Mouse (Mus musculus) CH12.LX (cell line): ENCODE results near the gene Ccdc80. TPM values are rescaled to one million over a fixed set of nuclear protein-coding genes. Genes with fewer than 3 reads are reported as not detected.
A peak's percentile ranks its signal among the peaks of the same experiment; 100 is the strongest.

Source experiments
- DNase-seq: peaks from one replicate; pipeline ENCODE4 v3.0.0-alpha.2; 2013; ENCODE audit errors: extremely low read depth
- H3K27ac ChIP-seq: 2 replicates; pipeline ENCODE4 v1.5.1; 2012; ENCODE audit warnings: low read depth, mild to moderate bottlenecking, control low read depth, moderate library complexity; ENCODE audit not compliant: insufficient read depth
- H3K27me3 ChIP-seq: replicated peaks from 2 replicates; pipeline ENCODE3; 2012; ENCODE audit warnings: inconsistent platforms
- H3K36me3 ChIP-seq, 2 experiments: replicated peaks in 1 of 2; 2 replicates each; pipeline versions ENCODE3 to v1.6.1; 2012; ENCODE audit warnings: inconsistent platforms in 1 of 2, low read length in 1 of 2, mild to moderate bottlenecking in 1 of 2, mixed read lengths in 1 of 2, moderate library complexity in 1 of 2; ENCODE audit not compliant: control insufficient read depth in 1 of 2, insufficient read depth in 1 of 2
- H3K4me1 ChIP-seq, 2 experiments: 2 replicates each; pipeline ENCODE4 v1.6.1; 2012; ENCODE audit warnings: inconsistent platforms in 1 of 2, moderate library complexity in 1 of 2; ENCODE audit not compliant: insufficient read depth in 2 of 2, control insufficient read depth in 1 of 2
- H3K4me2 ChIP-seq: 2 replicates; pipeline ENCODE4 v1.6.1; 2012; ENCODE audit warnings: low read depth, mild to moderate bottlenecking, control low read depth; ENCODE audit not compliant: poor library complexity, insufficient read depth, severe bottlenecking
- H3K4me3 ChIP-seq, 3 experiments: fragments of 150-350 bp in 1 of 3; sonication (generic) in 1 of 3; replicated peaks in 1 of 3; 2 replicates each; pipeline versions ENCODE3 to v1.5.1; 2011 to 2012; ENCODE audit warnings: low read depth in 2 of 3, low read length in 2 of 3, mild to moderate bottlenecking in 2 of 3, moderate library complexity in 2 of 3, control low read depth in 1 of 3, improper control_type of control experiment in 1 of 3, inconsistent platforms in 1 of 3, mixed read lengths in 1 of 3; ENCODE audit not compliant: poor library complexity in 1 of 3
- H3K79me2 ChIP-seq: replicated peaks from 2 replicates; pipeline ENCODE4 v1.6.1; 2012; ENCODE audit warnings: mild to moderate bottlenecking, moderate library complexity; ENCODE audit not compliant: control insufficient read depth, poor library complexity, insufficient read depth, severe bottlenecking; ENCODE audit errors: extremely low read depth
- H3K9ac ChIP-seq: 2 replicates; pipeline ENCODE4 v1.6.1; 2012; ENCODE audit warnings: low read depth, mild to moderate bottlenecking, control low read depth, moderate library complexity; ENCODE audit not compliant: insufficient read depth
- H3K9me3 ChIP-seq: replicated peaks from 2 replicates; pipeline ENCODE3; 2012; ENCODE audit warnings: low read length, inconsistent platforms, mixed read lengths
- CHD1 ChIP-seq: IDR thresholded peaks from 2 replicates; pipeline ENCODE4 v1.6.1; 2012; ENCODE audit warnings: low read depth, low read length, improper control_type of control experiment, inconsistent platforms
- ELF1 ChIP-seq: IDR thresholded peaks from 2 replicates; pipeline ENCODE4 v1.6.1; 2014; ENCODE audit warnings: low read depth, mild to moderate bottlenecking, inconsistent platforms, low read length, improper control_type of control experiment
- GABPA ChIP-seq: IDR thresholded peaks from 2 replicates; pipeline ENCODE4 v1.6.1; 2012; ENCODE audit warnings: low read depth, low read length, improper control_type of control experiment, inconsistent platforms; ENCODE audit not compliant: insufficient replicate concordance
- HCFC1 ChIP-seq: IDR thresholded peaks from 2 replicates; pipeline ENCODE4 v1.6.1; 2012; ENCODE audit warnings: low read depth, mild to moderate bottlenecking, inconsistent platforms, low read length, improper control_type of control experiment
- JUN ChIP-seq: IDR thresholded peaks from 2 replicates; pipeline ENCODE4 v1.6.1; 2011; ENCODE audit warnings: low read depth, mild to moderate bottlenecking, low read length, improper control_type of control experiment, moderate library complexity; ENCODE audit not compliant: insufficient read depth
- JUND ChIP-seq: conservative IDR thresholded peaks from 2 replicates; pipeline ENCODE4 v1.6.1; 2011; ENCODE audit warnings: low read depth, low read length, improper control_type of control experiment
- MYC ChIP-seq: IDR thresholded peaks from 2 replicates; pipeline ENCODE4 v1.6.1; 2011; ENCODE audit warnings: low read depth, mild to moderate bottlenecking, improper control_type of control experiment, low read length
- NRF1 ChIP-seq: IDR thresholded peaks from 2 replicates; pipeline ENCODE4 v1.6.1; 2014; ENCODE audit warnings: low read depth, mild to moderate bottlenecking, inconsistent platforms, low read length, improper control_type of control experiment, moderate library complexity
- POLR2A ChIP-seq: IDR thresholded peaks from 2 replicates; pipeline ENCODE4 v1.6.1; 2011; ENCODE audit warnings: low read depth, mild to moderate bottlenecking, improper control_type of control experiment, low read length
- POLR2AphosphoS2 ChIP-seq: IDR thresholded peaks from 2 replicates; pipeline ENCODE4 v1.6.1; 2011; ENCODE audit warnings: low read depth, low read length, improper control_type of control experiment
- RCOR1 ChIP-seq: conservative IDR thresholded peaks from 2 replicates; pipeline ENCODE4 v1.6.1; 2012; ENCODE audit warnings: low read depth, mild to moderate bottlenecking, inconsistent platforms, low read length, improper control_type of control experiment
- TBP ChIP-seq: conservative IDR thresholded peaks from 2 replicates; pipeline ENCODE4 v1.6.1; 2011; ENCODE audit warnings: low read depth, low read length, improper control_type of control experiment
- TCF12 ChIP-seq: IDR thresholded peaks from 2 replicates; pipeline ENCODE4 v1.6.1; 2014; ENCODE audit warnings: low read depth, mild to moderate bottlenecking, inconsistent platforms, low read length, improper control_type of control experiment
- USF2 ChIP-seq: conservative IDR thresholded peaks from 2 replicates; pipeline ENCODE4 v1.6.1; 2011; ENCODE audit warnings: low read depth, low read length, improper control_type of control experiment
- ZMIZ1 ChIP-seq: IDR thresholded peaks from 2 replicates; pipeline ENCODE4 v1.6.1; 2012; ENCODE audit warnings: low read depth, mild to moderate bottlenecking, inconsistent platforms, low read length, improper control_type of control experiment
- dilution Hi-C: fragments of 300-500 bp; cut with MboI; formaldehyde crosslinking; loops from 2 replicates; pipeline ENCODE4 v1.14.3; 2020; ENCODE audit warnings: low sequenced_read_pairs; ENCODE audit not compliant: extremely low pct_unique_long_range_greater_than_20kb, extremely low pct_ligation_motif_present
- in situ Hi-C: fragments of 300-500 bp; cut with MboI; formaldehyde crosslinking; loops from 3 replicates; pipeline ENCODE4 v1.14.3; 2019; ENCODE audit warnings: low sequenced_read_pairs, low pct_ligation_motif_present, low pct_unique_long_range_greater_than_20kb, mixed read lengths
- polyA plus RNA-seq: library from polyadenylated mRNA; unstranded; fragments of >175 nt; gene quantifications from 2 replicates; pipeline ENCODE4 v1.2.1, GENCODE M21; 2012; ENCODE audit warnings: low read depth; ENCODE audit not compliant: insufficient read length
- total RNA-seq, 2 experiments: library from RNA; depleted of rRNA; stranded (reverse); fragments of 300-350 nt in 1 of 2; fragments of >200 nt in 1 of 2; gene quantifications; 2 replicates each; pipeline ENCODE4 v1.2.3; 2012 to 2014

Gene Ccdc80
- total and polyA plus RNA-seq, 3 experiments, result 3.9 to 9.5 (median 6.1) TPM

DNA sequence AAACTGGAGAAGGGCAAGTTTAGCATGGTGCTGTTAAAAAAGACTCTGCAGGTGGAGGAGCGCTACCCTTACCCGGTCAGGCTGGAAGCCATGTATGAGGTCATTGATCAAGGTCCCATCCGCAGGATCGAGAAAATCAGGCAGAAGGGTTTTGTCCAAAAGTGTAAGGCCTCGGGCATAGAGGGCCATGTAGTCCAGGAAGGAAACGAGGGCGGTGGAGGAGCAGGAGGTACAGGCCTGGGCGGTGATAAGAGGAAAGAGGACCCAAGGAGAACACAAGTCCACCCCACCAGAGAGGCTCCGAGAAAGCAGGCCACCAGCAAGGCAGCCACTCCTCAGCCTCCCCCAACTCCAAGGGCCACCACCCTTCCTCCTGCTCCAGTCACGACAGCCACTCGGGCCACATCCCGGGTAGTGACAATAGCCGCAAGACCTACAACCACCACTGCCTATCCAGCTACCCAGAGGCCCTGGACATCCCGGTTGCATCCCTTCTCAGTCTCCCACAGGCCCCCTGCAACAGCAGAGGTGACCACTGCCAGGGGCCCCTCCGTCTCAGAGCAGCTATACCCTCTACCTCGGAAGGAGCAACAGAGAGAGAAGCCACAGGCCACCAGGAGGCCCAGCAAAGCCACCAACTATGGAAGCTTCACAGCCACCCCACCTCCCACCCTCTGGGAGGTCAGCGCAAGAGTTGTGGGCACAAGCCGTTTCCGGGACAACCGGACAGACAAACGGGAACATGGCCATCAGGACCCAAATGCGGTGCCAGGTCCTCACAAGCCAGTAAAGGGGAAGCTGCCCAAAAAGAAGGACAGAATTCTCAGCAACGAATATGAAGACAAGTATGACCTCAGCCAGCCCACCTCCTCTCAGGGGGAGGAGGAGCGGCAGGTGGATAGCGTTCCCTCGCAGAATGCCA, 2.6 kb downstream of the Ccdc80 start:
- H3K9ac ChIP-seq, result no peak overlapping the region
- H3K36me3 ChIP-seq, result no peaks in the 10 kb centered on the region
- H3K4me3 ChIP-seq, result peak overlapping the region in 2 of 3 experiments; percentile 0 to 65
- in situ Hi-C loops (loop anchor here (5.0 to 25.0 kb wide), 2 partner anchors 46 to 609 kb away; no protein-coding TSS in a partner anchor), dilution Hi-C loops (no loop called here)
- H3K79me2 ChIP-seq, result no peaks in the 10 kb centered on the region
- H3K4me1 ChIP-seq, result peaks cover 8 to 34% of the 10 kb centered on the region in 2 experiments
- H3K27ac ChIP-seq, result no peak overlapping the region
- TF ChIP-seq POLR2AphosphoS2 (no peak), MYC (no peak), GABPA (no peak), CHD1 (no peak), RCOR1 (no peak), JUND (no peak), HCFC1 (no peak), USF2 (no peak), ZMIZ1 (no peak)
- no peak for DNase-seq
- H3K27me3 ChIP-seq, result no peaks in the 10 kb centered on the region
- no peak overlapping the region for H3K4me2 ChIP-seq
- no peaks in the 10 kb centered on the region for H3K9me3 ChIP-seq

GRCm38 (mm10) chr16:45097467-45097866, 4.3 kb downstream of the Ccdc80 start:
- no peaks in the 10 kb centered on the region for H3K27me3 ChIP-seq
- in situ Hi-C loops, result loop anchor here (5.0 to 25.0 kb wide), 2 partner anchors 45 to 610 kb away; no protein-coding TSS in a partner anchor
- TF ChIP-seq ELF1, result no peak
- TF ChIP-seq CHD1, result no peak
- TF ChIP-seq JUN, result no peak
- no peak for TF ChIP-seq TBP
- TF ChIP-seq POLR2A, result no peak
- no peak for TF ChIP-seq NRF1
- TF ChIP-seq TCF12, result no peak
- TF ChIP-seq JUND, result no peak
- TF ChIP-seq, all 38 proteins: peak for 0
- Histone ChIP-seq H3K4me3 (peak overlapping the region in 1 of 3 experiments; percentile 65), H3K79me2 (no peaks in the 10 kb centered on the region), H3K9me3 (no peaks in the 10 kb centered on the region), H3K4me2 (no peak overlapping the region), H3K9ac (no peak overlapping the region), H3K36me3 (no peaks in the 10 kb centered on the region), H3K27ac (no peak overlapping the region), H3K4me1 (peaks cover 6 to 27% of the 10 kb centered on the region in 2 experiments)
- no peak for DNase-seq
- dilution Hi-C loops, result no loop called here
